Mouse (Mus musculus): ENCODE measurements at regions not wholly inside any gene's neighbourhood (a gene's known extent, or its start where the extent isn't known, plus 50 kb on each side); places are given as distances from the start of the nearest gene placed in this dataset.

DNA sequence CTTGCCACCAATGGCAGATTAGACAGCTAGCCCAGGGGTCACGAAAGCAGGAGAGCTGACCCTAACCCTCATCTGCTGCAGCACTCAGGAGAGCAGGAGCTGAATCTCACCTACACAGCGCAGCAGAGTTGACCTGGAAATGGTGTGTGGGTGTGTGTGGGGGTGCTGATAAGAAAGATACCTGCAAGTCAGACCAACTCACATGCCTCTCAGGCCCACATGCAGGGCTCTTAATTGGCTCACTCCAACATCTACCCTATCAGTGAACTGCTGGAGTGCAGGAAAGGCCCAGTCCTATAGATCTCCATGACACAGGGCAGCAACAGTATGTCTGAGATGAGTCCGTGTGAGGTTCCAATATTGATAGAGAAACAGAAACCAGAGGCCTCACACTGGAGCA lies 355.7 kb downstream of the Ccser2 start:
- no peak overlapping the region for H3K4me3 ChIP-seq (ENCODE audit: insufficient read depth, low read depth, low read length)
- no peak overlapping the region for H3K27ac ChIP-seq (ENCODE audit: insufficient read depth, low read depth, low read length)
- TF ChIP-seq POLR2A (IDR thresholded peaks at IDR 0.05; ENCODE audit: insufficient read depth, low read depth, low read length) = no peak
- TF ChIP-seq CTCF (IDR thresholded peaks at IDR 0.05; ENCODE audit: insufficient read depth, low read depth, low read length) = no peak
- WGBS = 91% methylated on average over 3 of the region's 3 CpGs
- H3K4me1 ChIP-seq (ENCODE audit: control insufficient read depth, insufficient read depth, low read length) = no peaks in the 10 kb centered on the region

DNA sequence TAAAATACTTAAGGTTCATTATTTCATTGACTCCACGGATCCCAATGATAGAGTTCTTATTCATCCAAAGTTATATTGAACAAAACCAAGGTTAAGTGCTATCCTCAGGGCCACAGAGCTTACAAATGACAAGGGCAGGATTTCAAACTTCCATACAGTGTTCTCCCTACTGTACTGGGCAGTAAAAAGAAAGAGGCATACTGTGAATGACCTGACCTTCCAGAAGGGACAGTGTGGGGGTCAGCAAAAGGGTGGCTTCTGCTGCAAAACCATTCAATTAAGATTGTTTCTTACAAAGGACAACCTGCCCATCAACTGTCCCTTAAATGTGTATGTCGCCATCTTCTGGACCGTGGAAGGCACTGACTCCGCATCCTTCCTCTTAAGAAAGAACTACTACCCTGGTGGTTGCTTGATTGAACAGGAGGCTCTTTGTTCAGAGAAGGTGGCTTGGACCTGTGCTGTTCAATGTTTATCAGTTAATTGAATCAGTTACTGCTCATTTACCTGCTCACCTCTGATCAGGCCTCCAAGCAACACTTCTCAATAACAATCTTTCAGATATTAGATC lies 384.4 kb downstream of the Ccser2 start:
- Histone ChIP-seq H3K4me3 (ENCODE audit: insufficient read depth, low read depth, low read length) (no peak overlapping the region), H3K27ac (ENCODE audit: insufficient read depth, low read depth, low read length) (no peak overlapping the region), H3K4me1 (ENCODE audit: control insufficient read depth, insufficient read depth, low read length) (no peaks in the 10 kb centered on the region)
- WGBS = 62% methylated on average over 4 of the region's 4 CpGs
- TF ChIP-seq CTCF (IDR thresholded peaks at IDR 0.05; ENCODE audit: insufficient read depth, low read depth, low read length) (no peak), POLR2A (IDR thresholded peaks at IDR 0.05; ENCODE audit: insufficient read depth, low read depth, low read length) (no peak)

DNA sequence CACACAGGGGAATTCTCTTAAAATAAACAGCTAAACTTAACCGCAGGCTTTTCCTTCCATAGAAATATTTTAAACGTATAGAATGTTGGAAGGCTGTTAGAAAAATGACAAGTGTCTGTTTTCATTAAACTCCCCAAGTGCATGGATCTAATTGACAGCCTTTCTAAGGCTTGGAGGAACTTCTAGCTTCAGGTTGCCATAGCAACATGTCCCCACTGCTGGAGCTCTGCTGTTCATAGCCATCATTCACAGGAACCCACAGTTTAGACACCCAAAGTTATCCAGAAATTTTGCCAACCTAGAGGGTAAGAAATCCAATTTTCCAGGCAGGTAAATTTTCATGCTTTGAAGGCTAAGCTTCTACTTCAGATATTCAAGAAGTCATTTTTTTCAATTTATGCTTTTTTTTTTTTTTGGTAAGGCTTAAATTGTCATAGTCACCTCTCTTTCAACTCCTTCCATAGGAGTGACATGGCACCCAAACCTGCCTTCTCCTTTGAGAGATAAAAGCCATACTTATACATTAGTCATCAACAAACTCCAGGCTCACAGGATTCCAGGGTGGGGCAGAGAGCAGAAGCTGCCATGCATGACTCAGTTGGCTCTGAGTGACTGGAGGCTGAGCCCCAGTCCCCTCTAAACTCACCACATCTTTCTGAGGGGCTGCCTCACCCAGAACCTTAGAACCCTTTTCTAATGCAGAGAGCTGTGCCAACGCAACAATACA lies 385.1 kb downstream of the Ccser2 start:
- Histone ChIP-seq H3K4me1 (ENCODE audit: control insufficient read depth, insufficient read depth, low read length) (no peaks in the 10 kb centered on the region), H3K4me3 (ENCODE audit: insufficient read depth, low read depth, low read length) (no peak overlapping the region), H3K27ac (ENCODE audit: insufficient read depth, low read depth, low read length) (no peak overlapping the region)
- WGBS = 74% methylated on average over 3 of the region's 3 CpGs
- TF ChIP-seq POLR2A (IDR thresholded peaks at IDR 0.05; ENCODE audit: insufficient read depth, low read depth, low read length) (no peak), CTCF (IDR thresholded peaks at IDR 0.05; ENCODE audit: insufficient read depth, low read depth, low read length) (no peak)

DNA sequence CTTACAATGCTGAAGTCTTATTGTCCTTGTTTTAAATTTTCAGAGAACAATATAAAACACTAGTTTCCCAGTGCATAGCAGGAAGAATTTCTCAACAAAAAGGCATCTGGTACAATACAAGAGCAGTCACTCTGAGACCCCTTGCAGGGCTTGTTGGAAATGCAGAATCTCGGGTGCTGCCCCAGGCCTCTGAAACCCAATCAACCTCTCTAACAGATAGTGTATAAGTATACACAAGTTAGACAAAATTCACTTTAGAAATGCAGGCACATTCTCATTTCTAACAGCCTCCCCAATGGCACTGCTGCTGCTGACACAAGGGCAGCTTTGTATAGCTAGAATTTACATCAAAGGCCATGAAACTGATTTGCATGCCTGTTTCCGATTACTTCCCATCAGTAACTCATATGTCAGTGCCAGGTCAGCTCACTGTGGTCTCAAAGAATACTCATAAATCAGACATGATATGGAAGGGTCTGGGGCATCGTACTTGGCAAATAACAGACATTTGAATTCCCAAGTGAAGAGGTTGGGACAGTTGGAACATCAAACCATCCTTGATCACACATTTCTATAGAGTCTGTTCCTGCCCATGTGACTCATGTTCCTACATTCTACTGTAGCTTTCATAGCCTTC lies 405.2 kb downstream of the Ccser2 start:
- Histone ChIP-seq H3K27ac (ENCODE audit: insufficient read depth, low read depth, low read length) (no peak overlapping the region), H3K4me1 (ENCODE audit: control insufficient read depth, insufficient read depth, low read length) (no peaks in the 10 kb centered on the region), H3K4me3 (ENCODE audit: insufficient read depth, low read depth, low read length) (no peak overlapping the region)
- no peak for TF ChIP-seq POLR2A (IDR thresholded peaks at IDR 0.05; ENCODE audit: insufficient read depth, low read depth, low read length)
- TF ChIP-seq CTCF (IDR thresholded peaks at IDR 0.05; ENCODE audit: insufficient read depth, low read depth, low read length) = no peak
- WGBS = 80% methylated on average over 3 of the region's 3 CpGs

DNA sequence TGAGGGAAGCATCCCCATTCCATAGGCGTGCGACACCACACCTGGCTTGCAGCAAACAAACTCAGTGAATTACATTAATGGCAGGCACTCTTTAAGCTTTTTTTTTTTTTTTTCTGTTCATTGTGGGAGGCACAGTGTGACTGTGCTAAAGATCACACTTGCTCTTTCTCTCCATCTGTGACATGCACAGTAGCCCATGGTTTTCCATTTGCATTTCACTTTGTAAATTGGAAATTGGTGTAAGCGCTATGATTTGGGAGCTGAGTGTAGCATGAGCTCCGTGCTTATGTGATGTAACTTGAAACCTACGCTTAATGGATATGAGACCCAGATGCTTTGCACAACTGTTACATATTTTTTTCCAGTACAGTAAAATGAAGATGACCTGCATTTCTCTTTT lies 431.2 kb downstream of the Ccser2 start:
- TF ChIP-seq POLR2A (IDR thresholded peaks at IDR 0.05; ENCODE audit: insufficient read depth, low read depth, low read length) = no peak
- TF ChIP-seq CTCF (IDR thresholded peaks at IDR 0.05; ENCODE audit: insufficient read depth, low read depth, low read length) = no peak
- H3K4me1 ChIP-seq (ENCODE audit: control insufficient read depth, insufficient read depth, low read length) = no peaks in the 10 kb centered on the region
- no peak overlapping the region for H3K27ac ChIP-seq (ENCODE audit: insufficient read depth, low read depth, low read length)
- WGBS = 88% methylated on average over 5 of the region's 5 CpGs
- H3K4me3 ChIP-seq (ENCODE audit: insufficient read depth, low read depth, low read length) = no peak overlapping the region

DNA sequence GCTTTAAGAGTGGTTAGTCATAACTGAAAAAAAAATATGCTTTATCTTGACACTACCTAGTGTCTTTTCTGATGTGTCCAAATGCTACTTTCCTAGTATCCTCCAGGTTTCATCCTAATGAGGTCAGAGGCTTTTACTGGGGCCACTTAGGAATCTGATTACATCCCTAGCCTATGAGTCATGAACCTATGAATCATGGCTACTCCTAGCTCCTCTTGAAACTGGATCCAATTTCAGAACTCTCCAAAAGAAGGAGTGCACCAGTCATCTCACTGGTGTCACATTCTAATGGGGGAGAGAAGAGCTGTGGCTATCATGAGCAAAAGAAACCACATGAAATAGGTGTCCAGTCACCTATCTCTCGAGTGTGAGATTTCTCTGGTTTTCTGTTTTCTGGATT lies 432.6 kb downstream of the 4930474N05Rik start:
- H3K4me1 ChIP-seq (ENCODE audit: control insufficient read depth, insufficient read depth, low read length) = no peaks in the 10 kb centered on the region
- 72% methylated on average over 1 of the region's 1 CpGs for WGBS
- peak overlapping the region; percentile 67; the same call in 1 of the 2 replicates for H3K27ac ChIP-seq (ENCODE audit: insufficient read depth, low read depth, low read length)
- TF ChIP-seq CTCF (IDR thresholded peaks at IDR 0.05; ENCODE audit: insufficient read depth, low read depth, low read length) (no peak), POLR2A (IDR thresholded peaks at IDR 0.05; ENCODE audit: insufficient read depth, low read depth, low read length) (no peak)
- H3K4me3 ChIP-seq (ENCODE audit: insufficient read depth, low read depth, low read length) = no peak overlapping the region

DNA sequence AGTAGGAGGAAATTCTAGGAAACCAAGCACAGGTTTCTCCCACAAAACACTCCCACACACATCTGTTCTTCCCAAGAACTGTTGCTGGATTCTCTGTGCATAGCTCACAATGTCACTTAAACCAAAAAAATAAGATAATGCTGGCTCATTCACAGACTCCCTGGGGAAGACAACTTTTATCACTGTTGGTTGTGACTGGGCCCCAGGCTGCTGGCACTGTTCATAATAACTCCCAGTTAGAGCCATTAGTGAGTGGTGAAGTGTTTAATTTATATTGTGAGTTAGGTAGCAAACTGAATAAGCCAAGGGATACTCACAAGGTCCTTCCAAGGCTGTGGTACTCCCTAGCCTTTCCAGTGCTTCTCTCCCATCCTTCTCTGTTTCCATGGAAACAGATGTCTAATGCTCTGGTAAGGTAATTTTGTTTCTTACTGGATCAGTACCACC lies 430.9 kb downstream of the 4930474N05Rik start:
- peak overlapping the region; percentile 62 for H3K27ac ChIP-seq (ENCODE audit: insufficient read depth, low read depth, low read length)
- H3K4me1 ChIP-seq (ENCODE audit: control insufficient read depth, insufficient read depth, low read length) = no peaks in the 10 kb centered on the region
- H3K4me3 ChIP-seq (ENCODE audit: insufficient read depth, low read depth, low read length) = no peak overlapping the region
- TF ChIP-seq CTCF (IDR thresholded peaks at IDR 0.05; ENCODE audit: insufficient read depth, low read depth, low read length) (no peak), POLR2A (IDR thresholded peaks at IDR 0.05; ENCODE audit: insufficient read depth, low read depth, low read length) (no peak)

DNA sequence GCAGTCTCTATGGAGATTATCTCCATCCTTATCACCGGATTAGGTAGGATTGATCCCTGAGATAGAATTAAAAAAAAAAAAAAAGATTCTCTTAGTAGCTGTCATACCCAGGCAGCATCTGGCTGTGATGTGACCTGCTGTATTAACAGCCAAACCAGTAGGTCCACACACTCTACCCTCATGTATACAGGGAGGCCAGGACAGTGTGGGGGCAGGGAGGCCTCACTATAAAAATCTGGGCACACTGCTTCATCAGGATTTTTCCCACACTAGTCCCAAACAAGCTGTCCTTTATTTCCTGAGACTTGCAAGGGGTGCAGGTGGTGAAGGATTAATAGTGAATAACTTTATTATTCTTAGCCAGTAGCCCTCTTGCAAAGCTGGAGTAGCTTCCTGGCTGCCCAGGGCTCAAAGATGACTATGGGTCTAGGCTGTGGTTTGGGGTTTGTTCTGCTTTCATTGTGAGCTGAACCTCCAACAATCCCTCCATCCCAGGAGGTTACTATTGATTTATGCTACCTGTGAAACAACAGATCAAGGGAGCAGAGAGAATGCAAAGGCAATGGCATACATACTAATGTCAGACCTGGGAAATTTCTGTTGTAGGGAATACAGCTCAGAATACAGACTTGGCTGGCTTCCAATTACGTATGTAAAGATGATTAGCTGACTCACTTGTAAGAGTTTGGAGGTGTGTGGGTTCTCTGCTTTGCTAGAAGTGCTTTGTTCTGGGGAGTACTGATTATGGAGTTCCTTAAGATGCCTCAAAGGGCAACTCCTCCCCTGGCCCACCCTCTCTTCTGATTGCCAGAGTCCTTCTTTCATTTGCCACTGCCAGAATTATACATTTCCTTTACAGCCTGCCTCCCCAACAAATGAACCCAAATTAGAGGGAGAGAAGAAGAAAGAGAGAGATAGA lies 407.6 kb downstream of the 4930474N05Rik start:
- no peak for TF ChIP-seq CTCF (IDR thresholded peaks at IDR 0.05; ENCODE audit: insufficient read depth, low read depth, low read length)
- no peak for TF ChIP-seq POLR2A (IDR thresholded peaks at IDR 0.05; ENCODE audit: insufficient read depth, low read depth, low read length)
- H3K27ac ChIP-seq (ENCODE audit: insufficient read depth, low read depth, low read length) = peak overlapping the region; percentile 69
- no peaks in the 10 kb centered on the region for H3K4me1 ChIP-seq (ENCODE audit: control insufficient read depth, insufficient read depth, low read length)
- no peak overlapping the region for H3K4me3 ChIP-seq (ENCODE audit: insufficient read depth, low read depth, low read length)
- 44% methylated on average over 2 of the region's 2 CpGs for WGBS
